Mouse (Mus musculus) left cerebral cortex, adult 2 months (tissue): ENCODE data around the gene Hoxd10. TPM values are rescaled to one million over a fixed set of nuclear protein-coding genes. Genes with fewer than 3 reads are reported as not detected.

Experiments used
- DNase-seq, 2 experiments: peaks; one replicate each; pipeline ENCODE4 v3.0.0; 2021 to 2022; ENCODE audit warnings: low spot score in 2 of 2, mixed read lengths in 1 of 2; ENCODE audit errors: extremely low spot score in 1 of 2
- H3K27ac ChIP-seq: fragments of 200-600 bp; 2 replicates; pipeline ENCODE4 v1.8.1; 2022
- H3K4me3 ChIP-seq: fragments of 200-600 bp; 2 replicates; pipeline ENCODE4 v1.8.1; 2022
- CTCF ChIP-seq: fragments of 200-600 bp; IDR thresholded peaks from 2 replicates; pipeline ENCODE4 v1.8.1; 2022; ENCODE audit warnings: antibody characterized with exemption, mild to moderate bottlenecking, moderate library complexity
- intact Hi-C: fragments of 180-260 bp; cut with DNase I; formaldehyde crosslinking; loops from one replicate; pipeline ENCODE4 v1.15.1; 2025
- total RNA-seq, 2 experiments: library from RNA; stranded (reverse); gene quantifications; 2 replicates each; pipeline ENCODE4 v1.2.3; 2021

Hoxd10 gene
- total RNA-seq, 2 experiments from 2014 or later, result not detected

- no peak for TF ChIP-seq CTCF
- no peak for DNase-seq
- intact Hi-C loops, result no loop called here
- Histone ChIP-seq H3K27ac (no peak overlapping the region), H3K4me3 (no peak overlapping the region)
Measured at GRCm38 (mm10) chr2:74733765-74734164, 42.0 kb downstream of the Hoxd10 start.

GRCm38 (mm10) chr2:74734451-74734850 is 42.7 kb downstream of the Hoxd10 start:
- no peak for DNase-seq
- intact Hi-C loops, result no loop called here
- Histone ChIP-seq H3K27ac (no peak overlapping the region), H3K4me3 (no peak overlapping the region)
- TF ChIP-seq CTCF, result no peak

- intact Hi-C loops, result no loop called here
- no peak for DNase-seq
- H3K4me3 ChIP-seq, result no peak overlapping the region
- no peak overlapping the region for H3K27ac ChIP-seq
- TF ChIP-seq CTCF, result no peak
Measured at GRCm38 (mm10) chr2:74734996-74735811, 43.5 kb downstream of the Hoxd10 start.

- no peak for DNase-seq
- Histone ChIP-seq H3K4me3 (no peak overlapping the region), H3K27ac (no peak overlapping the region)
- intact Hi-C loops, result no loop called here
- TF ChIP-seq CTCF, result no peak
Measured at GRCm38 (mm10) chr2:74735851-74736687, 44.3 kb downstream of the Hoxd10 start.

- intact Hi-C loops, result no loop called here
- TF ChIP-seq CTCF, result no peak
- no peak for DNase-seq
- Histone ChIP-seq H3K27ac (no peak overlapping the region), H3K4me3 (no peak overlapping the region)
Measured at GRCm38 (mm10) chr2:74736688-74737577, 45.2 kb downstream of the Hoxd10 start.

- H3K4me3 ChIP-seq, result no peak overlapping the region
- intact Hi-C loops, result no loop called here
- no peak for DNase-seq
- no peak for TF ChIP-seq CTCF
- no peak overlapping the region for H3K27ac ChIP-seq
Measured at GRCm38 (mm10) chr2:74737578-74738070, 45.9 kb downstream of the Hoxd10 start.

- no peak overlapping the region for H3K4me3 ChIP-seq
- intact Hi-C loops, result no loop called here
- no peak for TF ChIP-seq CTCF
- no peak overlapping the region for H3K27ac ChIP-seq
- no peak for DNase-seq
Measured at GRCm38 (mm10) chr2:74738623-74739475, 47.1 kb downstream of the Hoxd10 start.

- Histone ChIP-seq H3K4me3 (no peak overlapping the region), H3K27ac (no peak overlapping the region)
- DNase-seq, result no peak
- intact Hi-C loops, result no loop called here
- no peak for TF ChIP-seq CTCF
Measured at GRCm38 (mm10) chr2:74739476-74739800, 47.7 kb downstream of the Hoxd10 start.

- TF ChIP-seq CTCF, result no peak
- Histone ChIP-seq H3K27ac (no peak overlapping the region), H3K4me3 (no peak overlapping the region)
- no peak for DNase-seq
- intact Hi-C loops, result loop anchor here (5.0 kb wide), 1 partner anchor 33 kb away; no protein-coding TSS in a partner anchor
Measured at GRCm38 (mm10) chr2:74739869-74740268, 48.1 kb downstream of the Hoxd10 start.

GRCm38 (mm10) chr2:74740311-74741091 is 48.8 kb downstream of the Hoxd10 start:
- no peak for DNase-seq
- intact Hi-C loops, result loop anchor here (5.0 kb wide), 1 partner anchor 33 kb away; no protein-coding TSS in a partner anchor
- TF ChIP-seq CTCF, result no peak
- Histone ChIP-seq H3K4me3 (no peak overlapping the region), H3K27ac (no peak overlapping the region)
